ENCODE assay signal across 7 mouse cellular contexts in the genomic region with DNA sequence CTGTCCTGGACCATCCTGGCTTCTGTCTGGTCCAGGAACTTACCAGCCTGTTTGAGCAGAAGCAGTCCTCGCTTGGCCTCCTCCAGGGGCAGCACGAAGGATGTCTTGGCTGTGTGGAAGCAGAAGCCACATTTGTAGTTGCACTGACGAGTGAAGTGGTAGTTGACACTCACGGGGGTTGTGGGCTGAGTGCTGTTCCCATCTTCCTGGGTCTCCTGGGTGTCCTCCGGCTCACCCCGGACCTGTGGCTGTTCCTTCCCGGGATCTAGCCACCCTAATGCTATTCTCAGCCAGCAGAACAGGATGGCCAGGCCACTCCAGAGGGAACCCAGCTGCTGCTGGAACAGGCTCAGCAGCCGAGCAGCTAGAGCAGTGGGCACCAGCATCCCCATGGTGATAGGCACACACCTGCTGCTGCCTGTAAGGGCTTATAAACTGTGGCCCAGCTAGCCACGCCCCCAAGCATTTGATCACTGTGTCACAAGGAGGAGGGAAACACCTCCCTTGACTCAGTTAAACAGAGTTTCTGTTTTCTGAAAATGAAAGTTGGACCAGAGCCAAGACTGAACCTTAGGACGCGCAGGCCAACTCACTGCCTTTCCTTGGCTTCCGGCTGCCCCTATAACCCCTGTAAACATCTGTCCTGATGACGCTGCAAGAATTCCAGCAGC. TPM values are rescaled to one million over a fixed set of nuclear protein-coding genes. Genes with fewer than 3 reads are reported as not detected.
DNase-seq lines count a peak whose midpoint lies in the region; ATAC-seq and TF ChIP-seq lines count a peak whose summit lies in the region.

A gene (minus strand): TSS at position 425 of the 671 bp plus-strand sequence.

- WGBS in embryonic facial prominence, embryonic 14.5 days, result 36% methylated on average over 13 of the region's 13 CpGs
- WGBS in heart, embryonic 13.5 days, result 36% methylated on average over 13 of the region's 13 CpGs
- 37% methylated on average over 13 of the region's 13 CpGs for WGBS in kidney, postnatal 0 days
- 15% methylated on average over 13 of the region's 13 CpGs for WGBS in spleen, adult 2 months

- TF ChIP-seq CTCF in kidney, postnatal 0 days (IDR thresholded peaks at IDR 0.05; ENCODE audit: low read depth), result no peak
- no peak for TF ChIP-seq CTCF in spleen, adult 2 months (IDR thresholded peaks at IDR 0.05; ENCODE audit: extremely low read depth, insufficient read depth, insufficient read length, insufficient replicate concordance)

- no peaks in the 10 kb centered on the region for H3K9me3 ChIP-seq in embryonic facial prominence, embryonic 14.5 days (ENCODE audit: control insufficient read depth, low read length)
- H3K9me3 ChIP-seq in heart, embryonic 13.5 days, result no peaks in the 10 kb centered on the region
- H3K9me3 ChIP-seq in kidney, postnatal 0 days (replicated peaks; ENCODE audit: low read length), result no peaks in the 10 kb centered on the region

- H3K36me3 ChIP-seq in embryonic facial prominence, embryonic 14.5 days (ENCODE audit: control insufficient read depth, insufficient read depth, low read length), result no peaks in the 10 kb centered on the region
- H3K36me3 ChIP-seq in heart, embryonic 13.5 days, result no peaks in the 10 kb centered on the region
- H3K36me3 ChIP-seq in kidney, postnatal 0 days (ENCODE audit: insufficient read depth, low read length), result no peaks in the 10 kb centered on the region
- H3K36me3 ChIP-seq in spleen, adult 2 months (ENCODE audit: control insufficient read depth, insufficient read depth, low read length), result no peaks in the 10 kb centered on the region

- no peak for TF ChIP-seq POLR2A in spleen, adult 2 months (IDR thresholded peaks at IDR 0.05; ENCODE audit: low read depth, low read length)

- no peaks in the 10 kb centered on the region for H3K27me3 ChIP-seq in embryonic facial prominence, embryonic 14.5 days (replicated peaks; ENCODE audit: control insufficient read depth, insufficient read depth, low read length)
- H3K27me3 ChIP-seq in heart, embryonic 13.5 days (replicated peaks), result no peaks in the 10 kb centered on the region
- H3K27me3 ChIP-seq in kidney, postnatal 0 days (ENCODE audit: insufficient read depth, low read length), result no peaks in the 10 kb centered on the region
- H3K27me3 ChIP-seq in spleen, adult 2 months (ENCODE audit: control insufficient read depth, insufficient read depth, low read length), result no peaks in the 10 kb centered on the region

- no peak within 1 kb of the TSS for H3K27ac ChIP-seq in embryonic facial prominence, embryonic 14.5 days (replicated peaks; ENCODE audit: low read depth, low read length)
- 0 out of 2 replicates have a peak within 1 kb of the TSS, but pooled peaks have one; percentile 6 for H3K27ac ChIP-seq in heart, embryonic 13.5 days (replicated peaks)
- peak within 1 kb of the TSS; percentile 60 for H3K27ac ChIP-seq in kidney, postnatal 0 days
- H3K27ac ChIP-seq in spleen, adult 2 months (ENCODE audit: insufficient read depth, low read length), result peak within 1 kb of the TSS; percentile 35

- peaks cover 8% of the 10 kb centered on the region; the same call in 1 of the 2 replicates for H3K4me1 ChIP-seq in embryonic facial prominence, embryonic 14.5 days (ENCODE audit: control insufficient read depth, insufficient read depth, low read length)
- peaks cover 19% of the 10 kb centered on the region for H3K4me1 ChIP-seq in heart, embryonic 13.5 days
- peaks cover 9% of the 10 kb centered on the region for H3K4me1 ChIP-seq in kidney, postnatal 0 days (replicated peaks; ENCODE audit: insufficient read depth, low read length)
- peaks cover 25% of the 10 kb centered on the region; the same call in 1 of the 2 replicates for H3K4me1 ChIP-seq in spleen, adult 2 months (ENCODE audit: control insufficient read depth, insufficient read depth, insufficient read length)

- peak within 1 kb of the TSS; percentile 25 for H3K4me2 ChIP-seq in embryonic facial prominence, embryonic 14.5 days (ENCODE audit: low read depth, low read length)
- H3K4me2 ChIP-seq in heart, embryonic 13.5 days, result peak within 1 kb of the TSS; percentile 54
- peak within 1 kb of the TSS; percentile 46 for H3K4me2 ChIP-seq in kidney, postnatal 0 days (ENCODE audit: low read length)

- ATAC-seq in embryonic facial prominence, embryonic 14.5 days (ENCODE audit: low read depth), result peak; percentile 92
- no peak for ATAC-seq in heart, embryonic 13.5 days (ENCODE audit: extremely low read depth, insufficient number of reproducible peaks, low FRiP score, low TSS enrichment)
- ATAC-seq in kidney, postnatal 0 days (replicated peaks; ENCODE audit: low FRiP score, low read depth), result peak; percentile 72

- H3K9ac ChIP-seq in embryonic facial prominence, embryonic 14.5 days (ENCODE audit: low read depth, low read length), result no peak within 1 kb of the TSS
- H3K9ac ChIP-seq in heart, embryonic 13.5 days, result no peak within 1 kb of the TSS
- no peak within 1 kb of the TSS for H3K9ac ChIP-seq in kidney, postnatal 0 days (ENCODE audit: low read depth, low read length)

- H3K4me3 ChIP-seq in embryonic facial prominence, embryonic 14.5 days (ENCODE audit: low read depth, low read length), result no peak within 1 kb of the TSS
- H3K4me3 ChIP-seq in heart, embryonic 13.5 days, result peak within 1 kb of the TSS; percentile 16
- peak within 1 kb of the TSS; percentile 26 for H3K4me3 ChIP-seq in kidney, postnatal 0 days (replicated peaks; ENCODE audit: low read depth, low read length)
- H3K4me3 ChIP-seq in spleen, adult 2 months (ENCODE audit: extremely low read depth, insufficient read depth, insufficient read length), result peak within 1 kb of the TSS; percentile 29

- peak; percentile 94 for DNase-seq in CD4-positive, CD25-positive, alpha-beta regulatory T cell, adult 2 months (ENCODE audit: low read depth, low spot score)
- DNase-seq in R1 (ENCODE audit: low read depth, low spot score), result peak; percentile 49
- peak; percentile 91 for DNase-seq in embryonic facial prominence, embryonic 14.5 days (ENCODE audit: low spot score)
- peak; percentile 68 for DNase-seq in kidney, postnatal 0 days (ENCODE audit: low spot score)
- DNase-seq in lung, postnatal 14 days, result peak; percentile 61
- peak; percentile 76 to 87 for DNase-seq in spleen, adult 2 months (ENCODE audit: low read depth in 1 of 2, low spot score in 2 of 2)

RNA-seq across cellular contexts. Expression of the gene that starts here (rescaled TPM):
- polyA plus RNA-seq in embryonic facial prominence, embryonic 14.5 days (2014; fragmentation: Nextera tagmentation; extraction: Ambion mirVana), result 1.0 and 2.4 TPM in 2 replicates
- polyA plus RNA-seq in heart, embryonic 13.5 days (2015; fragmentation: Nextera tagmentation; extraction: Ambion mirVana), result 1.2 and 2.0 TPM in 2 replicates
- polyA plus RNA-seq in kidney, postnatal 0 days (2015; fragmentation: Nextera tagmentation; extraction: Ambion mirVana), result 36.2 and 39.0 TPM in 2 replicates
- 17.2 and 19.8 TPM in 2 replicates for polyA plus RNA-seq in spleen, adult 2 months (2012; rRNA removed)
